Mouse (Mus musculus): Measurements from ENCODE around the gene Olfr898. TPM values are rescaled to one million over a fixed set of nuclear protein-coding genes. Genes with fewer than 3 reads are reported as not detected.

The Olfr898 gene
- total RNA-seq (2021): not detected
- long read RNA-seq, experiment 1: 0 reads
- long read RNA-seq, experiment 2: 0 reads

- no peak for DNase-seq (ENCODE audit: low spot score in 2 of 2)
Measured at GRCm38 (mm10) chr9:38348111-38348510, at the start of gene Olfr898. Gene Olfr898, plus strand, starts transcription at chr9:38348411.

DNA sequence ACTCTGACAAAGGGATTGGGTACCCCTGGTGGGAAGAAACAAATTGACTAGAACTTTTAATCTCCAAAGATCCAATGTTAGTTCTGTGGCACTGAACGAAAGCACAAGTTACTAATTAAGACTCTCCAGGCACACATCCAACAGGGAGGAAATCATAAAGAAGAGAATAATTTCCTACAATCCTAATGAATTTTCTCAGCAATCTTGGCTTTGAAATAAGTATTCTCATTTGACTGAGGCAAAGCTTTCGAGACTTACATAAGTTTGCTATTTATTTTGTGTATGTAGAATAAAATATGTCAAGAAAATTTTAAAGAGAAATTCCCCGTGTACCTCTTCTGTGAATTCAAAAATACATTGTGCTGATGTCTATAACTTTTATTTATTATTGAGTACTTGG, 19.5 kb upstream of the Olfr898 start, which contains the start of gene Olfr25:
Gene Olfr25 (plus strand): TSS at position 301 of the 400 bp plus-strand sequence.
- DNase-seq (ENCODE audit: low spot score in 2 of 2): no peak

- no peak for DNase-seq (ENCODE audit: low spot score in 2 of 2)
Measured at GRCm38 (mm10) chr9:38366596-38366995, 18.4 kb downstream of the Olfr898 start, which contains the start of gene Olfr250. Gene Olfr250, plus strand, starts transcription at chr9:38366896.

GRCm38 (mm10) chr9:38376786-38377185, 28.6 kb downstream of the Olfr898 start, which contains the start of gene Olfr251:
Gene Olfr251, plus strand, starts transcription at chr9:38377086.
- DNase-seq (ENCODE audit: low spot score in 2 of 2): no peak

GRCm38 (mm10) chr9:38401398-38401797, 53.2 kb downstream of the Olfr898 start, which contains the start of gene Olfr147:
Gene Olfr147, plus strand, starts transcription at chr9:38401698.
- DNase-seq (ENCODE audit: low spot score in 2 of 2): no peak

Other genes with a start within 250 kb of the Olfr898 start
- not detected for gene Olfr888, start 240.3 kb upstream of the Olfr898 start, total RNA-seq (2021)
- gene Olfr889, start 233.2 kb upstream of the Olfr898 start, total RNA-seq (2021): under 1 TPM; 0.10 to 0.35 TPM
- gene Olfr890, start 205.9 kb upstream of the Olfr898 start, total RNA-seq (2021): not detected
- not detected for gene Olfr891, start 167.6 kb upstream of the Olfr898 start, total RNA-seq (2021)
- not detected for gene Olfr893, start 140.0 kb upstream of the Olfr898 start, total RNA-seq (2021)
- gene Olfr894, start 130.4 kb upstream of the Olfr898 start, total RNA-seq (2021): not detected
- not detected for gene Olfr143, start 95.6 kb upstream of the Olfr898 start, total RNA-seq (2021)
- not detected for gene Olfr895, start 80.6 kb upstream of the Olfr898 start, total RNA-seq (2021)
- not detected for gene Olfr896-ps1, start 57.3 kb upstream of the Olfr898 start, total RNA-seq (2021)
- gene Olfr25, start 19.4 kb upstream of the Olfr898 start, total RNA-seq (2021): not detected
- gene Olfr250, start 18.5 kb downstream of the Olfr898 start, total RNA-seq (2021): not detected
- not detected for gene Olfr251, start 28.7 kb downstream of the Olfr898 start, total RNA-seq (2021)
- gene Olfr147, start 53.3 kb downstream of the Olfr898 start, total RNA-seq (2021): not detected
- gene Olfr901, start 81.0 kb downstream of the Olfr898 start, total RNA-seq (2021): not detected
- not detected for gene Olfr902, start 99.2 kb downstream of the Olfr898 start, total RNA-seq (2021)
- gene Olfr904, start 114.7 kb downstream of the Olfr898 start, total RNA-seq (2021): not detected
- under 1 TPM in 1 of 2 experiments, not detected in 1; 0.06 TPM for gene Olfr905, start 122.7 kb downstream of the Olfr898 start, total RNA-seq (2021)
- not detected for gene Olfr906, start 138.7 kb downstream of the Olfr898 start, total RNA-seq (2021)
- gene Olfr907, start 147.4 kb downstream of the Olfr898 start, total RNA-seq (2021): not detected
- gene Olfr911-ps1, start 173.2 kb downstream of the Olfr898 start, total RNA-seq (2021): not detected
- gene Olfr910, start 189.4 kb downstream of the Olfr898 start, total RNA-seq (2021): not detected
- gene Olfr912, start 231.8 kb downstream of the Olfr898 start, total RNA-seq (2021): not detected
- not detected for gene Olfr913, start 244.3 kb downstream of the Olfr898 start, total RNA-seq (2021)